Mouse (Mus musculus): Measurements from ENCODE around the gene Rpl35. TPM values are rescaled to one million over a fixed set of nuclear protein-coding genes. Genes with fewer than 3 reads are reported as not detected.
"Not testable (repeated sequence)": the region's sequence is repeated elsewhere in the genome, so short reads cannot be mapped to it uniquely, and the experiment has no call there.

Gene Rpl35
- polyA plus RNA-seq, 1 experiment: 222 TPM

- Histone ChIP-seq H3K4me3 (replicated peaks; ENCODE audit: insufficient read depth, low read depth, low read length) (no peak overlapping the region), H3K4me1 (ENCODE audit: control insufficient read depth, insufficient read depth, low read length) (peaks cover 7% of the 10 kb centered on the region), H3K27ac (ENCODE audit: insufficient read depth, low read length) (no peak overlapping the region), H3K27me3 (ENCODE audit: control insufficient read depth, insufficient read depth, low read length) (no peaks in the 10 kb centered on the region)
- DNase-seq: peak in 1 of 2 experiments; percentile 45
- TF ChIP-seq CTCF (IDR thresholded peaks at IDR 0.05; ENCODE audit: borderline replicate concordance, insufficient read depth, low read depth, low read length) (no peak), POLR2A (IDR thresholded peaks at IDR 0.05; ENCODE audit: borderline replicate concordance, insufficient read depth, low read length) (no peak)
These were observed 5.8 kb upstream of the Rpl35 start for GRCm38 (mm10) chr2:39011264-39011663.

GRCm38 (mm10) chr2:39010144-39010543 is 4.7 kb upstream of the Rpl35 start:
- H3K27me3 ChIP-seq (ENCODE audit: control insufficient read depth, insufficient read depth, low read length); H3K27ac ChIP-seq (ENCODE audit: insufficient read depth, low read length); DNase-seq; H3K4me3 ChIP-seq (replicated peaks; ENCODE audit: insufficient read depth, low read depth, low read length); H3K4me1 ChIP-seq (ENCODE audit: control insufficient read depth, insufficient read depth, low read length): not testable (repeated sequence)
- WGBS: 91% methylated on average over 5 of the region's 5 CpGs

GRCm38 (mm10) chr2:39008954-39009365 is 3.5 kb upstream of the Rpl35 start:
- peaks cover 7% of the 10 kb centered on the region for H3K4me1 ChIP-seq (ENCODE audit: control insufficient read depth, insufficient read depth, low read length)
- TF ChIP-seq POLR2A (IDR thresholded peaks at IDR 0.05; ENCODE audit: borderline replicate concordance, insufficient read depth, low read length) (no peak), CTCF (IDR thresholded peaks at IDR 0.05; ENCODE audit: borderline replicate concordance, insufficient read depth, low read depth, low read length) (no peak)
- no peak overlapping the region; the same call in 1 of the 2 replicates for H3K27ac ChIP-seq (ENCODE audit: insufficient read depth, low read length)
- no peak for DNase-seq
- peak overlapping the region; percentile 86 for H3K4me3 ChIP-seq (replicated peaks; ENCODE audit: insufficient read depth, low read depth, low read length)
- H3K27me3 ChIP-seq (ENCODE audit: control insufficient read depth, insufficient read depth, low read length): no peaks in the 10 kb centered on the region
- 21% methylated on average over 3 of the region's 3 CpGs for WGBS

GRCm38 (mm10) chr2:39008350-39008851 is 3.0 kb upstream of the Rpl35 start:
- H3K27me3 ChIP-seq (ENCODE audit: control insufficient read depth, insufficient read depth, low read length): no peaks in the 10 kb centered on the region
- peak overlapping the region; percentile 86 for H3K4me3 ChIP-seq (replicated peaks; ENCODE audit: insufficient read depth, low read depth, low read length)
- peaks cover 12% of the 10 kb centered on the region for H3K4me1 ChIP-seq (ENCODE audit: control insufficient read depth, insufficient read depth, low read length)
- TF ChIP-seq POLR2A (IDR thresholded peaks at IDR 0.05; ENCODE audit: borderline replicate concordance, insufficient read depth, low read length): no peak
- no peak for TF ChIP-seq CTCF (IDR thresholded peaks at IDR 0.05; ENCODE audit: borderline replicate concordance, insufficient read depth, low read depth, low read length)
- 1% methylated on average over 25 of the region's 25 CpGs for WGBS
- no peak for DNase-seq
- H3K27ac ChIP-seq (ENCODE audit: insufficient read depth, low read length): peak overlapping the region; percentile 85

GRCm38 (mm10) chr2:39007865-39008264 is 2.4 kb upstream of the Rpl35 start:
- peak overlapping the region; percentile 96 for H3K4me3 ChIP-seq (replicated peaks; ENCODE audit: insufficient read depth, low read depth, low read length)
- peak; percentile 94 for DNase-seq
- WGBS: 0% methylated on average over 44 of the region's 44 CpGs
- H3K4me1 ChIP-seq (ENCODE audit: control insufficient read depth, insufficient read depth, low read length): peaks cover 12% of the 10 kb centered on the region
- peak overlapping the region; percentile 85 for H3K27ac ChIP-seq (ENCODE audit: insufficient read depth, low read length)
- no peaks in the 10 kb centered on the region for H3K27me3 ChIP-seq (ENCODE audit: control insufficient read depth, insufficient read depth, low read length)
- TF ChIP-seq CTCF (IDR thresholded peaks at IDR 0.05; ENCODE audit: borderline replicate concordance, insufficient read depth, low read depth, low read length) (no peak), POLR2A (IDR thresholded peaks at IDR 0.05; ENCODE audit: borderline replicate concordance, insufficient read depth, low read length) (peak; percentile 92)

GRCm38 (mm10) chr2:39006149-39006730 is 816 bp upstream of the Rpl35 start:
- Histone ChIP-seq H3K4me3 (replicated peaks; ENCODE audit: insufficient read depth, low read depth, low read length) (peak overlapping the region; percentile 45), H3K27me3 (ENCODE audit: control insufficient read depth, insufficient read depth, low read length) (no peaks in the 10 kb centered on the region), H3K27ac (ENCODE audit: insufficient read depth, low read length) (no peak overlapping the region), H3K4me1 (ENCODE audit: control insufficient read depth, insufficient read depth, low read length) (peaks cover 9% of the 10 kb centered on the region)
- no peak for TF ChIP-seq POLR2A (IDR thresholded peaks at IDR 0.05; ENCODE audit: borderline replicate concordance, insufficient read depth, low read length)
- TF ChIP-seq CTCF (IDR thresholded peaks at IDR 0.05; ENCODE audit: borderline replicate concordance, insufficient read depth, low read depth, low read length): no peak
- WGBS: 89% methylated on average over 14 of the region's 14 CpGs
- no peak for DNase-seq

GRCm38 (mm10) chr2:39004880-39005435 is 466 bp downstream of the Rpl35 start, which contains the start of gene Arpc5l:
Gene Arpc5l, plus strand, starts transcription at chr2:39005348.
- no peak for TF ChIP-seq CTCF (IDR thresholded peaks at IDR 0.05; ENCODE audit: borderline replicate concordance, insufficient read depth, low read depth, low read length)
- peak; percentile 73 for TF ChIP-seq POLR2A (IDR thresholded peaks at IDR 0.05; ENCODE audit: borderline replicate concordance, insufficient read depth, low read length)
- Histone ChIP-seq H3K4me1 (ENCODE audit: control insufficient read depth, insufficient read depth, low read length) (peaks cover 7% of the 10 kb centered on the region), H3K4me3 (replicated peaks; ENCODE audit: insufficient read depth, low read depth, low read length) (peak within 1 kb of the TSS; percentile 93), H3K27ac (ENCODE audit: insufficient read depth, low read length) (peak within 1 kb of the TSS; percentile 2; the same call in 1 of the 2 replicates), H3K27me3 (ENCODE audit: control insufficient read depth, insufficient read depth, low read length) (no peaks in the 10 kb centered on the region)
- DNase-seq: peak; percentile 90 to 92
- 1% methylated on average over 58 of the region's 58 CpGs for WGBS

- TF ChIP-seq CTCF (IDR thresholded peaks at IDR 0.05; ENCODE audit: borderline replicate concordance, insufficient read depth, low read depth, low read length): no peak
- no peak for TF ChIP-seq POLR2A (IDR thresholded peaks at IDR 0.05; ENCODE audit: borderline replicate concordance, insufficient read depth, low read length)
- Histone ChIP-seq H3K27me3 (ENCODE audit: control insufficient read depth, insufficient read depth, low read length) (no peaks in the 10 kb centered on the region), H3K4me3 (replicated peaks; ENCODE audit: insufficient read depth, low read depth, low read length) (peak overlapping the region; percentile 93), H3K27ac (ENCODE audit: insufficient read depth, low read length) (no peak overlapping the region), H3K4me1 (ENCODE audit: control insufficient read depth, insufficient read depth, low read length) (peaks cover 4% of the 10 kb centered on the region)
- under 1% methylated on average over 11 of the region's 11 CpGs for WGBS
- no peak for DNase-seq
These were observed 1.1 kb downstream of the Rpl35 start for GRCm38 (mm10) chr2:39004372-39004771.
